Mouse (Mus musculus) cerebellum, postnatal 36 days (tissue): Measurements from ENCODE around the gene Cela1.

Experiments used
- DNase-seq, 2 experiments: peaks; one replicate each; pipeline ENCODE4 v3.0.0; 2021 to 2022; ENCODE audit warnings: mixed read lengths in 2 of 2

Cela1 gene

GRCm38 (mm10) chr15:100687430-100687971 lies at the start of gene Cela1:
Cela1 (minus strand) TSS chr15:100687921.
- DNase-seq, result no peak

- DNase-seq, result no peak
Measured at GRCm38 (mm10) chr15:100735953-100736300, 48.2 kb upstream of the Cela1 start.

GRCm38 (mm10) chr15:100735095-100735952 lies 47.6 kb upstream of the Cela1 start:
- DNase-seq, result no peak

- no peak for DNase-seq
Measured at GRCm38 (mm10) chr15:100732580-100732979, 44.9 kb upstream of the Cela1 start.

GRCm38 (mm10) chr15:100731081-100731480 lies 43.4 kb upstream of the Cela1 start:
- no peak for DNase-seq

GRCm38 (mm10) chr15:100729281-100729985 lies 41.7 kb upstream of the Cela1 start, which contains the start of gene Galnt6:
Galnt6 (minus strand) TSS chr15:100729376.
- DNase-seq, result no peak

- DNase-seq, result no peak
Measured at GRCm38 (mm10) chr15:100728586-100728985, 40.9 kb upstream of the Cela1 start.

- DNase-seq, result no peak
Measured at GRCm38 (mm10) chr15:100727834-100728233, 40.1 kb upstream of the Cela1 start.

GRCm38 (mm10) chr15:100726721-100727120 lies 39.0 kb upstream of the Cela1 start:
- no peak for DNase-seq

- no peak for DNase-seq
Measured at GRCm38 (mm10) chr15:100723505-100723904, 35.8 kb upstream of the Cela1 start.

- DNase-seq, result no peak
Measured at GRCm38 (mm10) chr15:100722564-100722963, 34.8 kb upstream of the Cela1 start.

- no peak for DNase-seq
Measured at GRCm38 (mm10) chr15:100722026-100722425, 34.3 kb upstream of the Cela1 start.

- DNase-seq, result no peak
Measured at GRCm38 (mm10) chr15:100721445-100721844, 33.7 kb upstream of the Cela1 start.

- no peak for DNase-seq
Measured at GRCm38 (mm10) chr15:100720066-100720465, 32.3 kb upstream of the Cela1 start.

- DNase-seq, result no peak
Measured at GRCm38 (mm10) chr15:100719217-100719616, 31.5 kb upstream of the Cela1 start.

GRCm38 (mm10) chr15:100718572-100718971 lies 30.9 kb upstream of the Cela1 start:
- no peak for DNase-seq

- DNase-seq, result no peak
Measured at GRCm38 (mm10) chr15:100717933-100718332, 30.2 kb upstream of the Cela1 start.

- no peak for DNase-seq
Measured at GRCm38 (mm10) chr15:100715399-100715993, 27.8 kb upstream of the Cela1 start.

GRCm38 (mm10) chr15:100714470-100714869 lies 26.7 kb upstream of the Cela1 start:
- DNase-seq, result no peak

GRCm38 (mm10) chr15:100710838-100711237 lies 23.1 kb upstream of the Cela1 start:
- no peak for DNase-seq

- no peak for DNase-seq
Measured at GRCm38 (mm10) chr15:100708433-100709078, 20.8 kb upstream of the Cela1 start.

- no peak for DNase-seq
Measured at GRCm38 (mm10) chr15:100706226-100706625, 18.5 kb upstream of the Cela1 start.

GRCm38 (mm10) chr15:100705376-100705775 lies 17.7 kb upstream of the Cela1 start:
- DNase-seq, result no peak
